9 mouse cellular contexts compared by ENCODE assay signal in genomic region chr2:168230773-168231470, GRCm38 (mm10). TPM values are rescaled to one million over a fixed set of nuclear protein-coding genes. Genes with fewer than 3 reads are reported as not detected.
DNase-seq lines count a peak whose midpoint lies in the region; ATAC-seq and TF ChIP-seq lines count a peak whose summit lies in the region.
"Had no signal": no experiment of that assay in that cellular context is flagged by ENCODE, and none has a peak within 500 bp of the region (broad histone marks: within the 10 kb centered on the region; RNA-seq: fewer than 3 reads in every experiment).

No protein-coding gene starts in this region.

- POLR2A ChIA-PET in Patski (lab: Charles Lee) = no interaction called here

- H3K9ac ChIP-seq in heart, embryonic 14.5 days (ENCODE audit: low read length) = peak overlapping the region; percentile 91
- peak overlapping the region; percentile 96 for H3K9ac ChIP-seq in hindbrain, embryonic 13.5 days
- peak overlapping the region; percentile 97 for H3K9ac ChIP-seq in liver, embryonic 13.5 days
- H3K9ac ChIP-seq in neural tube, embryonic 11.5 days (ENCODE audit: low read length) = peak overlapping the region; percentile 87

- CTCF ChIA-PET in Patski (lab: Charles Lee) = no interaction called here

- H3K4me3 ChIP-seq in heart, embryonic 14.5 days (ENCODE audit: control insufficient read depth in 1 of 2, insufficient read depth in 1 of 2, low read depth in 1 of 2, low read length in 2 of 2) = peak overlapping the region; percentile 88 to 92
- peak overlapping the region; percentile 100 for H3K4me3 ChIP-seq in hindbrain, embryonic 13.5 days
- H3K4me3 ChIP-seq in liver, embryonic 13.5 days (replicated peaks) = peak overlapping the region; percentile 100
- peak overlapping the region; percentile 100 for H3K4me3 ChIP-seq in neural tube, embryonic 11.5 days (ENCODE audit: low read depth, low read length)

- no peak for DNase-seq in heart, postnatal 25 days (ENCODE audit: low spot score)
- no peak for DNase-seq in Patski (ENCODE audit: low read depth, low spot score)
- peak; percentile 24 for DNase-seq in embryo, embryonic 11 days
- DNase-seq in liver, embryonic 13.5 days = peak; percentile 21
- DNase-seq in neural tube, embryonic 11.5 days (ENCODE audit: low spot score) = no peak
- no peak for DNase-seq in MN1 (ENCODE audit: low spot score)

- H3K27ac ChIP-seq in heart, embryonic 14.5 days (replicated peaks in 1 of 2; ENCODE audit: control insufficient read depth in 1 of 2, insufficient read depth in 1 of 2, low read depth in 2 of 2, low read length in 2 of 2) = peak overlapping the region; percentile 92 to 99; a peak in 3 of 4 replicates
- H3K27ac ChIP-seq in hindbrain, embryonic 13.5 days = peak overlapping the region; percentile 95
- peak overlapping the region; percentile 86 for H3K27ac ChIP-seq in liver, embryonic 13.5 days
- H3K27ac ChIP-seq in neural tube, embryonic 11.5 days (ENCODE audit: low read depth, low read length) = peak overlapping the region; percentile 75; the same call in 1 of the 2 replicates

- WGBS in heart, embryonic 14.5 days = 4% methylated on average over 104 of the region's 105 CpGs
- 5% methylated on average over 71 of the region's 105 CpGs for WGBS in hindbrain, embryonic 13.5 days
- WGBS in liver, embryonic 13.5 days (ENCODE audit: insufficient replicate concordance) = 2% methylated on average over 98 of the region's 105 CpGs
- WGBS in neural tube, embryonic 11.5 days = 3% methylated on average over 95 of the region's 105 CpGs

- peaks cover 9 to 33% of the 10 kb centered on the region in 2 experiments for H3K4me1 ChIP-seq in heart, embryonic 14.5 days (ENCODE audit: control insufficient read depth in 2 of 2, insufficient read depth in 2 of 2, low read length in 2 of 2)
- H3K4me1 ChIP-seq in hindbrain, embryonic 13.5 days (replicated peaks) = peaks cover 46% of the 10 kb centered on the region
- H3K4me1 ChIP-seq in liver, embryonic 13.5 days (replicated peaks) = peaks cover 46% of the 10 kb centered on the region
- peaks cover 15% of the 10 kb centered on the region for H3K4me1 ChIP-seq in neural tube, embryonic 11.5 days (ENCODE audit: control insufficient read depth, insufficient read depth, low read length)

- no peaks in the 10 kb centered on the region for H3K27me3 ChIP-seq in heart, embryonic 14.5 days (ENCODE audit: control insufficient read depth, insufficient read depth, low read length)
- H3K27me3 ChIP-seq in Patski = no peaks in the 10 kb centered on the region
- no peaks in the 10 kb centered on the region for H3K27me3 ChIP-seq in hindbrain, embryonic 13.5 days
- no peaks in the 10 kb centered on the region for H3K27me3 ChIP-seq in liver, embryonic 13.5 days
- no peaks in the 10 kb centered on the region for H3K27me3 ChIP-seq in neural tube, embryonic 11.5 days (ENCODE audit: control insufficient read depth, insufficient read depth, low read length)

- ATAC-seq in heart, embryonic 14.5 days (ENCODE audit: insufficient number of reproducible peaks, insufficient read depth, low FRiP score, low read depth) = peak; percentile 68
- peak; percentile 32 for ATAC-seq in Patski
- peak; percentile 73 for ATAC-seq in hindbrain, embryonic 13.5 days (ENCODE audit: low FRiP score)
- peak; percentile 54 for ATAC-seq in liver, embryonic 13.5 days (ENCODE audit: low read depth)
- ATAC-seq in neural tube, embryonic 11.5 days (ENCODE audit: insufficient read depth, low FRiP score, low TSS enrichment) = peak; percentile 45

- in situ Hi-C loops in Patski (cut with MboI; ENCODE audit: low pct_unique_long_range_greater_than_20kb) = no loop called here

- H3K9me3 ChIP-seq in heart, embryonic 14.5 days (ENCODE audit: control insufficient read depth, low read length) = no peaks in the 10 kb centered on the region
- no peaks in the 10 kb centered on the region for H3K9me3 ChIP-seq in hindbrain, embryonic 13.5 days
- no peaks in the 10 kb centered on the region for H3K9me3 ChIP-seq in liver, embryonic 13.5 days (replicated peaks)
- H3K9me3 ChIP-seq in neural tube, embryonic 11.5 days (ENCODE audit: control insufficient read depth, low read length) = no peaks in the 10 kb centered on the region

- peak overlapping the region; percentile 97 for H3K4me2 ChIP-seq in heart, embryonic 14.5 days (ENCODE audit: low read length)
- H3K4me2 ChIP-seq in hindbrain, embryonic 13.5 days = peak overlapping the region; percentile 99
- peak overlapping the region; percentile 99 for H3K4me2 ChIP-seq in liver, embryonic 13.5 days
- peak overlapping the region; percentile 90 for H3K4me2 ChIP-seq in neural tube, embryonic 11.5 days (ENCODE audit: low read depth)

- TF ChIP-seq CTCF in Patski (IDR thresholded peaks at IDR 0.05) = no peak

- intact Hi-C loops in heart, postnatal 25 days (cut with DNase I) = no loop called here

- H3K36me3 ChIP-seq in heart, embryonic 14.5 days (ENCODE audit: control insufficient read depth, insufficient read depth, low read length) = peaks cover 40% of the 10 kb centered on the region
- H3K36me3 ChIP-seq in hindbrain, embryonic 13.5 days = peaks cover 32% of the 10 kb centered on the region
- peaks cover 36% of the 10 kb centered on the region for H3K36me3 ChIP-seq in liver, embryonic 13.5 days
- no peaks in the 10 kb centered on the region; the same call in 1 of the 2 replicates for H3K36me3 ChIP-seq in neural tube, embryonic 11.5 days (ENCODE audit: control insufficient read depth, insufficient read depth, low read length)

RNA-seq across cellular contexts. Expression of gene Mocs3, which starts 0.5 kb away (rescaled TPM):
- polyA plus RNA-seq in heart, embryonic 14.5 days (2014; fragmentation: Nextera tagmentation; extraction: Ambion mirVana) = 4.7 and 5.9 TPM in 2 replicates
- 1 to 10 TPM; 6.2 to 7.1 TPM for total RNA-seq in heart, postnatal 25 days (2021)
- polyA plus RNA-seq in Patski (2021) = 10.3 TPM
- polyA plus RNA-seq in hindbrain, embryonic 13.5 days (2015; fragmentation: Nextera tagmentation; extraction: Ambion mirVana) = 7.0 and 7.7 TPM in 2 replicates
- polyA plus RNA-seq in liver, embryonic 13.5 days (2015; fragmentation: Nextera tagmentation; extraction: Ambion mirVana) = 3.4 and 3.9 TPM in 2 replicates
- 8.2 and 8.9 TPM in 2 replicates for polyA plus RNA-seq in neural tube, embryonic 11.5 days (2014; fragmentation: Nextera tagmentation; extraction: Ambion mirVana)

RNA-seq across cellular contexts. Expression of gene Dpm1, which starts 0.5 kb away (rescaled TPM):
- polyA plus RNA-seq in heart, embryonic 14.5 days (2014; fragmentation: Nextera tagmentation; extraction: Ambion mirVana) = 80.4 and 91.8 TPM in 2 replicates
- total RNA-seq in heart, postnatal 25 days (2021) = 10 to 100 TPM; 61.8 to 70.6 TPM
- polyA plus RNA-seq in Patski (2021) = 15.8 TPM
- polyA plus RNA-seq in hindbrain, embryonic 13.5 days (2015; fragmentation: Nextera tagmentation; extraction: Ambion mirVana) = 70.4 and 71.3 TPM in 2 replicates
- 101 and 106 TPM in 2 replicates for polyA plus RNA-seq in liver, embryonic 13.5 days (2015; fragmentation: Nextera tagmentation; extraction: Ambion mirVana)
- polyA plus RNA-seq in neural tube, embryonic 11.5 days (2014; fragmentation: Nextera tagmentation; extraction: Ambion mirVana) = 48.7 and 54.0 TPM in 2 replicates

RNA-seq across cellular contexts. Expression of gene Gm20716, which starts 0.8 kb away (rescaled TPM):
- 16.6 and 18.2 TPM in 2 replicates for polyA plus RNA-seq in heart, embryonic 14.5 days (2014; fragmentation: Nextera tagmentation; extraction: Ambion mirVana)
- total RNA-seq in heart, postnatal 25 days (2021) = 10 to 100 TPM; 12.6 to 13.6 TPM
- polyA plus RNA-seq in Patski (2021) = 70.8 TPM
- 23.1 and 25.4 TPM in 2 replicates for polyA plus RNA-seq in hindbrain, embryonic 13.5 days (2015; fragmentation: Nextera tagmentation; extraction: Ambion mirVana)
- 4.4 and 5.0 TPM in 2 replicates for polyA plus RNA-seq in liver, embryonic 13.5 days (2015; fragmentation: Nextera tagmentation; extraction: Ambion mirVana)
- 26.5 and 26.8 TPM in 2 replicates for polyA plus RNA-seq in neural tube, embryonic 11.5 days (2014; fragmentation: Nextera tagmentation; extraction: Ambion mirVana)

RNA-seq across cellular contexts. Expression of gene Adnp, which starts 24.0 kb away (rescaled TPM):
- 8.7 and 11.0 TPM in 2 replicates for polyA plus RNA-seq in heart, embryonic 14.5 days (2014; fragmentation: Nextera tagmentation; extraction: Ambion mirVana)
- 10 to 100 TPM; 30.5 to 32.7 TPM for total RNA-seq in heart, postnatal 25 days (2021)
- polyA plus RNA-seq in Patski (2021) = 18.6 TPM
- polyA plus RNA-seq in hindbrain, embryonic 13.5 days (2015; fragmentation: Nextera tagmentation; extraction: Ambion mirVana) = 3.1 and 3.5 TPM in 2 replicates
- polyA plus RNA-seq in liver, embryonic 13.5 days (2015; fragmentation: Nextera tagmentation; extraction: Ambion mirVana) = 0.71 and 0.91 TPM in 2 replicates
- 14.1 and 14.2 TPM in 2 replicates for polyA plus RNA-seq in neural tube, embryonic 11.5 days (2014; fragmentation: Nextera tagmentation; extraction: Ambion mirVana)

RNA-seq across cellular contexts. Expression of gene Kcng1, which starts 50.6 kb away (rescaled TPM):
- 0.36 TPM in 2 replicates for polyA plus RNA-seq in heart, embryonic 14.5 days (2014; fragmentation: Nextera tagmentation; extraction: Ambion mirVana)
- not detected for total RNA-seq in heart, postnatal 25 days (2021)
- not detected for polyA plus RNA-seq in Patski (2021)
- polyA plus RNA-seq in hindbrain, embryonic 13.5 days (2015; fragmentation: Nextera tagmentation; extraction: Ambion mirVana) = 0.99 and 1.1 TPM in 2 replicates
- 0.10 TPM in 2 replicates for polyA plus RNA-seq in liver, embryonic 13.5 days (2015; fragmentation: Nextera tagmentation; extraction: Ambion mirVana)
- 0.34 and 0.52 TPM in 2 replicates for polyA plus RNA-seq in neural tube, embryonic 11.5 days (2014; fragmentation: Nextera tagmentation; extraction: Ambion mirVana)
- total RNA-seq: adrenal gland, postnatal 36 days had no signal

Comparison
In these comparisons a context has a peak if more than half of its experiments do, and no peak if none do; other contexts are left out.
1. DNase-seq: peak in embryo, embryonic 11 days (single experiment) and liver, embryonic 13.5 days (single experiment); none in heart, postnatal 25 days (single experiment), Patski (single experiment), neural tube, embryonic 11.5 days (single experiment) and MN1 (single experiment).
2. Peak in every context shown above with its lines, with median percentiles within 50 percentile points of each other: ATAC-seq, H3K27ac ChIP-seq, H3K4me2 ChIP-seq, H3K4me3 ChIP-seq and H3K9ac ChIP-seq.